Mouse (Mus musculus) hindbrain, embryonic 10.5 days (tissue): ENCODE results near the gene Arhgap24. TPM values are rescaled to one million over a fixed set of nuclear protein-coding genes. Genes with fewer than 3 reads are reported as not detected.

Experiments
- DNase-seq: peaks from one replicate; pipeline ENCODE4 v3.0.0-alpha.2; 2017; ENCODE audit warnings: low spot score
- H3K27ac ChIP-seq: fragments of 300-500 bp; sonication (generic); 2 replicates; pipeline ENCODE4 v1.5.1; 2016; ENCODE audit warnings: mild to moderate bottlenecking, moderate library complexity
- H3K27me3 ChIP-seq: fragments of 300-500 bp; sonication (generic); 2 replicates; pipeline ENCODE4 v1.6.1; 2016; ENCODE audit warnings: mild to moderate bottlenecking; ENCODE audit not compliant: poor library complexity, insufficient read depth, severe bottlenecking
- H3K36me3 ChIP-seq: fragments of 300-500 bp; sonication (generic); 2 replicates; pipeline ENCODE4 v1.6.1; 2016; ENCODE audit warnings: mild to moderate bottlenecking, moderate library complexity
- H3K4me1 ChIP-seq: fragments of 300-500 bp; sonication (generic); replicated peaks from 2 replicates; pipeline ENCODE4 v1.6.1; 2016; ENCODE audit warnings: mild to moderate bottlenecking
- H3K4me3 ChIP-seq: fragments of 300-500 bp; sonication (generic); 2 replicates; pipeline ENCODE4 v1.5.1; 2016; ENCODE audit warnings: mild to moderate bottlenecking, moderate library complexity
- H3K9me3 ChIP-seq: fragments of 300-500 bp; sonication (generic); 2 replicates; pipeline ENCODE4 v1.6.1; 2016; ENCODE audit warnings: mild to moderate bottlenecking, moderate library complexity
- WGBS: fragments of 180-500 bp; shearing (Covaris S2); methylation state at CpG from one replicate; pipeline ENCODE4 v1.1.7; 2016; 5-methylcytosine and 5-hydroxymethylcytosine counted together
- polyA plus RNA-seq: library from polyadenylated mRNA; unstranded; fragments of >200 nt; fragmentation: Nextera tagmentation; extraction: Ambion mirVana; gene quantifications from 2 replicates; pipeline ENCODE4 v1.2.1, GENCODE M21; 2016

Gene Arhgap24
- polyA plus RNA-seq, 1 experiment from 2014 or later = 5.3 TPM

DNA sequence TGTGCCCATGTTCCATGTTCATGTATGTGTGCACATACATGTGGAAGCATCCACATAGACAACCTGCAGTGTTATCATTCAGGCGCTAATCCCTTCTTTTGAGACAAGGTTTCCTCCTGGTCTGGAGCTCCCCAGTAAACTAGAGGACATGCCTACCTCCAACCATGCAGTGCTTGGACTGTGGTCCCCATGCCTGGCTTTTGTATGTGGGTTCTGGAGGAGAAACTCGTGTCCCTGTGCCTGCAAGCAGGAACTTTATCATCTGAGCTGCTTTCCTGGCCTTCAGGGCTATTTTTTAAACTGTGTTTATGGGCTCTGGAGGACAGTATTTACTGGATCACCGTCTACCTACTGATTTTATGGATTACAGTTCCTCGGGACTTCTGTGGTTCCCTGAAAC, 262.9 kb downstream of the Arhgap24 start:
- Histone ChIP-seq H3K4me1 (no peaks in the 10 kb centered on the region), H3K4me3 (no peak overlapping the region), H3K36me3 (no peaks in the 10 kb centered on the region), H3K27ac (no peak overlapping the region), H3K9me3 (no peaks in the 10 kb centered on the region), H3K27me3 (no peaks in the 10 kb centered on the region)
- WGBS = 86% methylated on average over 4 of the region's 4 CpGs
- no peak for DNase-seq

- H3K27ac ChIP-seq = no peak overlapping the region
- no peak overlapping the region for H3K4me3 ChIP-seq
- H3K27me3 ChIP-seq = no peaks in the 10 kb centered on the region
- WGBS = 85% methylated on average over 9 of the region's 9 CpGs
- no peak for DNase-seq
- H3K36me3 ChIP-seq = no peaks in the 10 kb centered on the region
- no peaks in the 10 kb centered on the region for H3K9me3 ChIP-seq
- no peaks in the 10 kb centered on the region for H3K4me1 ChIP-seq
Measured at GRCm38 (mm10) chr5:102748146-102748545, 267.0 kb downstream of the Arhgap24 start.

DNA sequence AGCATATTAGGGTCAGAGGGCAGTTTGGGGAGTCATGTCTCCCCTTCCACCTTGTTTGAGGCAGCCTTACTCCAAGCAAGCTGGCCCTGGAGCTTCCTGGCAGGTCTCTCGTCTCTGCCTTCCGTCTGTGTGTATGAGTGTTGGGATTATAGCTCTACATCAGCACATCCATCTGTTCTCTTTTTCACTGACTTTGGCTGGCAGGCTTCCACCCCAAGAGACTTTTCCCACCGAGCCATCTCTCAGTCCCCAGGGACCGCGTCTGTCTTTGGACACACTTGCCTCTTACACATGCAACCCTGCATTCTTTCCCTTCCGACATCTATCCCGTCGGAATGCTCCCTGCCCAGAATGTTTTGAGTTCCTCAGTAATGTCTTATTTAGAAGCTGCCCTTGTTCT, 267.8 kb downstream of the Arhgap24 start:
- WGBS = 65% methylated on average over 8 of the region's 8 CpGs
- Histone ChIP-seq H3K4me1 (no peaks in the 10 kb centered on the region), H3K27ac (no peak overlapping the region), H3K9me3 (no peaks in the 10 kb centered on the region), H3K4me3 (no peak overlapping the region), H3K36me3 (no peaks in the 10 kb centered on the region), H3K27me3 (no peaks in the 10 kb centered on the region)
- DNase-seq = no peak

DNA sequence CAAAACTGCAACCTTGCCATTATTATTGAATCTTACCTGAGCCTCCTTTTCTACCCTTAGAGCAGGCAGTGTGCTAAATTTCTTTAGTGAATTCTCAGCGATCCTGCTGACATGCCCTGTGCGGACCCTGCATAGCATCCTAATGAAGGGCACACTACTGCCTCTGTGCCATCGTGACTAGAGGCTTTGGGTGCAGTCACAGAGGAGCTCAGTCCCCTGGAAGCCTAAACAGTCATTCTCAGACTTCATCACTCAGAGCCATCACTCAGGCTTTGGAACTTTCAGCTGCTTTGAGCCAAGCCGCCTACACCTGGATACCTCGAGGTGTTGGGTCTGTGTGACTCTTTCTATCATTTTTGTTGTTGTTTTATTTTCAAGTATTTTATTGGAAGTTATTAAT, 269.5 kb downstream of the Arhgap24 start:
- Histone ChIP-seq H3K36me3 (no peaks in the 10 kb centered on the region), H3K9me3 (no peaks in the 10 kb centered on the region), H3K4me1 (no peaks in the 10 kb centered on the region), H3K27ac (no peak overlapping the region), H3K4me3 (no peak overlapping the region), H3K27me3 (no peaks in the 10 kb centered on the region)
- 83% methylated on average over 5 of the region's 5 CpGs for WGBS
- no peak for DNase-seq

GRCm38 (mm10) chr5:102751661-102752307, 270.6 kb downstream of the Arhgap24 start:
- H3K36me3 ChIP-seq = no peaks in the 10 kb centered on the region

DNA sequence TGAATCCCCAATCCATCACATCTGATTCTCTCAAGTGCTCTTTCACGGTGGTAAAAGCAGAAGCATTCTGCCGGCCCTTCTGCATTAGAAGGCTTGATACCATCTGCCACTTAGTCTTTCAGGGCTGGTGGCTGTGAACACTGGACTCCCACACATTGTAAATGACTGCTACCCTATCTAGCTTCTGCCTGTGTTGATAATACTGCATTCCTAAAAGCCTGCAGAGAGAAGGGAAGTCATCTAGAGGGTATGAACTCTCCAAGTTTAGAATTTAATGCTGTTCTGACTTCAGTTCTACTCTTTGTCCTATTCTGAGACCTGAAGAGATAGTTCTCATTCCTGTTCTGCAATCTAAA, 271.1 kb downstream of the Arhgap24 start:
- H3K9me3 ChIP-seq = no peaks in the 10 kb centered on the region
- 56% methylated on average over 2 of the region's 2 CpGs for WGBS
- H3K4me3 ChIP-seq = no peak overlapping the region
- no peaks in the 10 kb centered on the region for H3K4me1 ChIP-seq
- H3K27ac ChIP-seq = no peak overlapping the region
- no peaks in the 10 kb centered on the region for H3K36me3 ChIP-seq
- no peaks in the 10 kb centered on the region for H3K27me3 ChIP-seq
- DNase-seq = no peak

More at GRCm38 (mm10) chr5:102751661-102752307, 270.6 kb downstream of the Arhgap24 start:
- no peak for DNase-seq
- no peaks in the 10 kb centered on the region for H3K4me1 ChIP-seq
- 72% methylated on average over 5 of the region's 5 CpGs for WGBS
- no peak overlapping the region for H3K27ac ChIP-seq
- H3K4me3 ChIP-seq = no peak overlapping the region
- H3K9me3 ChIP-seq = no peaks in the 10 kb centered on the region
- H3K27me3 ChIP-seq = no peaks in the 10 kb centered on the region

- Histone ChIP-seq H3K4me1 (no peaks in the 10 kb centered on the region), H3K9me3 (no peaks in the 10 kb centered on the region), H3K36me3 (no peaks in the 10 kb centered on the region), H3K27ac (no peak overlapping the region), H3K27me3 (no peaks in the 10 kb centered on the region), H3K4me3 (no peak overlapping the region)
- DNase-seq = no peak
- 88% methylated on average over 6 of the region's 6 CpGs for WGBS
Measured at GRCm38 (mm10) chr5:102757040-102757439, 275.8 kb downstream of the Arhgap24 start.

GRCm38 (mm10) chr5:102765694-102766093, 284.5 kb downstream of the Arhgap24 start:
- Histone ChIP-seq H3K4me1 (peaks cover 16% of the 10 kb centered on the region), H3K4me3 (no peak overlapping the region), H3K9me3 (no peaks in the 10 kb centered on the region), H3K27me3 (no peaks in the 10 kb centered on the region), H3K36me3 (no peaks in the 10 kb centered on the region), H3K27ac (no peak overlapping the region)
- DNase-seq = no peak
- 85% methylated on average over 10 of the region's 10 CpGs for WGBS

GRCm38 (mm10) chr5:102766311-102767057, 285.3 kb downstream of the Arhgap24 start:
- 86% methylated on average over 6 of the region's 6 CpGs for WGBS

GRCm38 (mm10) chr5:102767058-102767444, 285.9 kb downstream of the Arhgap24 start:
- Histone ChIP-seq H3K4me3 (no peak overlapping the region), H3K4me1 (peaks cover 16% of the 10 kb centered on the region), H3K9me3 (no peaks in the 10 kb centered on the region), H3K27me3 (no peaks in the 10 kb centered on the region), H3K27ac (0 out of 2 replicates have a peak overlapping the region, but pooled peaks have one; percentile 8), H3K36me3 (no peaks in the 10 kb centered on the region)
- DNase-seq = no peak
- 74% methylated on average over 4 of the region's 4 CpGs for WGBS

More at GRCm38 (mm10) chr5:102766311-102767057, 285.3 kb downstream of the Arhgap24 start:
- no peak overlapping the region for H3K4me3 ChIP-seq
- no peaks in the 10 kb centered on the region for H3K36me3 ChIP-seq
- no peaks in the 10 kb centered on the region for H3K9me3 ChIP-seq
- DNase-seq = peak; percentile 31
- H3K27ac ChIP-seq = no peak overlapping the region
- H3K27me3 ChIP-seq = no peaks in the 10 kb centered on the region
- H3K4me1 ChIP-seq = peaks cover 16% of the 10 kb centered on the region

- H3K27me3 ChIP-seq = no peaks in the 10 kb centered on the region
- 75% methylated on average over 7 of the region's 7 CpGs for WGBS
- no peak for DNase-seq
- no peak overlapping the region for H3K4me3 ChIP-seq
- H3K4me1 ChIP-seq = peaks cover 16% of the 10 kb centered on the region
- no peaks in the 10 kb centered on the region for H3K9me3 ChIP-seq
- no peak overlapping the region for H3K27ac ChIP-seq
- no peaks in the 10 kb centered on the region for H3K36me3 ChIP-seq
Measured at GRCm38 (mm10) chr5:102767822-102768221, 286.6 kb downstream of the Arhgap24 start.

- Histone ChIP-seq H3K36me3 (no peaks in the 10 kb centered on the region), H3K9me3 (no peaks in the 10 kb centered on the region), H3K27ac (peak overlapping the region; percentile 2; the same call in 1 of the 2 replicates), H3K4me3 (no peak overlapping the region), H3K4me1 (peaks cover 16% of the 10 kb centered on the region), H3K27me3 (no peaks in the 10 kb centered on the region)
- 63% methylated on average over 12 of the region's 12 CpGs for WGBS
- no peak for DNase-seq
Measured at GRCm38 (mm10) chr5:102768385-102769080, 287.3 kb downstream of the Arhgap24 start.

DNA sequence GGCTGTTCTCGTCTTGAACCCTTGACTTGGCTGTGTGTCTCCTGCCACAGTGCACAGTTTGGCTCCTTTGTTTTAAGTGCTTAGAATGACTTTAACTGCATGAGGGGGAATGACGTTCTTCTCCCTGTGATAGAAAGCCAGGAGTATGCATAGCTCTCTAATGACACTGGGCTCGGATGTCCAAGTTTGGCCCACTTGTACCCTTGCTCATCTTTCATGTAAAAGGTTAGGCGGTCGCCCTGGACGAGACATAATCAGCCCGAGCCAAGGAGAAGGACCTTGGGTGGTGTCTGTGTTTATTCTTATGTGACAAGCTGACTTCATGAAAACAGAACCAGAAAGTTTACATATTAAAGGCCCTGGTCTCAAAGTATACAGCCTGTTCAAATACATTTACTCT, 289.4 kb downstream of the Arhgap24 start:
- Histone ChIP-seq H3K36me3 (no peaks in the 10 kb centered on the region), H3K4me1 (peaks cover 32% of the 10 kb centered on the region), H3K27me3 (no peaks in the 10 kb centered on the region), H3K9me3 (no peaks in the 10 kb centered on the region), H3K27ac (no peak overlapping the region), H3K4me3 (no peak overlapping the region)
- DNase-seq = no peak
- 75% methylated on average over 7 of the region's 7 CpGs for WGBS
